Mouse (Mus musculus) thymus, adult 2 months (tissue): ENCODE data around the gene Galns.

Experiments
- CTCF ChIP-seq: fragments of 200-500 bp; IDR thresholded peaks from 2 replicates; pipeline ENCODE4 v1.5.1; 2012; ENCODE audit warnings: mild to moderate bottlenecking, control low read depth, low read length, moderate library complexity, borderline replicate concordance; ENCODE audit not compliant: control insufficient read depth, poor library complexity, insufficient read depth; ENCODE audit errors: extremely low read depth
- POLR2A ChIP-seq: fragments of 200-500 bp; IDR thresholded peaks from 2 replicates; pipeline ENCODE4 v1.6.1; 2012; ENCODE audit warnings: mild to moderate bottlenecking, low read length, control low read depth, moderate library complexity; ENCODE audit not compliant: control insufficient read depth, poor library complexity, insufficient read depth; ENCODE audit errors: extremely low read depth

- TF ChIP-seq CTCF (no peak), POLR2A (no peak)
Observed at GRCm38 (mm10) chr8:122537812-122538211, 73.5 kb downstream of the Galns start.
